Mouse (Mus musculus) CH12.LX (cell line): ENCODE measurements around the gene Lzts2. TPM values are rescaled to one million over a fixed set of nuclear protein-coding genes. Genes with fewer than 3 reads are reported as not detected.

ENCODE experiments used
- DNase-seq: peaks from one replicate; pipeline ENCODE4 v3.0.0-alpha.2; 2013; ENCODE audit errors: extremely low read depth
- H3K27ac ChIP-seq: 2 replicates; pipeline ENCODE4 v1.5.1; 2012; ENCODE audit warnings: low read depth, mild to moderate bottlenecking, control low read depth, moderate library complexity; ENCODE audit not compliant: insufficient read depth
- H3K27me3 ChIP-seq: replicated peaks from 2 replicates; pipeline ENCODE3; 2012; ENCODE audit warnings: inconsistent platforms
- H3K36me3 ChIP-seq, 2 experiments: replicated peaks in 1 of 2; 2 replicates each; pipeline versions ENCODE3 to v1.6.1; 2012; ENCODE audit warnings: inconsistent platforms in 1 of 2, low read length in 1 of 2, mild to moderate bottlenecking in 1 of 2, mixed read lengths in 1 of 2, moderate library complexity in 1 of 2; ENCODE audit not compliant: control insufficient read depth in 1 of 2, insufficient read depth in 1 of 2
- H3K4me1 ChIP-seq, 2 experiments: 2 replicates each; pipeline ENCODE4 v1.6.1; 2012; ENCODE audit warnings: inconsistent platforms in 1 of 2, moderate library complexity in 1 of 2; ENCODE audit not compliant: insufficient read depth in 2 of 2, control insufficient read depth in 1 of 2
- H3K4me2 ChIP-seq: 2 replicates; pipeline ENCODE4 v1.6.1; 2012; ENCODE audit warnings: low read depth, mild to moderate bottlenecking, control low read depth; ENCODE audit not compliant: poor library complexity, insufficient read depth, severe bottlenecking
- H3K4me3 ChIP-seq, 3 experiments: fragments of 150-350 bp in 1 of 3; sonication (generic) in 1 of 3; replicated peaks in 1 of 3; 2 replicates each; pipeline versions ENCODE3 to v1.5.1; 2011 to 2012; ENCODE audit warnings: low read depth in 2 of 3, low read length in 2 of 3, mild to moderate bottlenecking in 2 of 3, moderate library complexity in 2 of 3, control low read depth in 1 of 3, improper control_type of control experiment in 1 of 3, inconsistent platforms in 1 of 3, mixed read lengths in 1 of 3; ENCODE audit not compliant: poor library complexity in 1 of 3
- H3K79me2 ChIP-seq: replicated peaks from 2 replicates; pipeline ENCODE4 v1.6.1; 2012; ENCODE audit warnings: mild to moderate bottlenecking, moderate library complexity; ENCODE audit not compliant: control insufficient read depth, poor library complexity, insufficient read depth, severe bottlenecking; ENCODE audit errors: extremely low read depth
- H3K9ac ChIP-seq: 2 replicates; pipeline ENCODE4 v1.6.1; 2012; ENCODE audit warnings: low read depth, mild to moderate bottlenecking, control low read depth, moderate library complexity; ENCODE audit not compliant: insufficient read depth
- H3K9me3 ChIP-seq: replicated peaks from 2 replicates; pipeline ENCODE3; 2012; ENCODE audit warnings: low read length, inconsistent platforms, mixed read lengths
- BHLHE40 ChIP-seq: IDR thresholded peaks from 2 replicates; pipeline ENCODE4 v1.6.1; 2011; ENCODE audit warnings: mild to moderate bottlenecking, low read depth, low read length, improper control_type of control experiment
- CTCF ChIP-seq, 2 experiments: IDR thresholded peaks in 1 of 2; conservative IDR thresholded peaks in 1 of 2; 2 replicates each; pipeline ENCODE4 v1.5.1; 2011 to 2012; ENCODE audit warnings: low read depth in 2 of 2, low read length in 2 of 2, improper control_type of control experiment in 1 of 2, inconsistent platforms in 1 of 2, mild to moderate bottlenecking in 1 of 2, moderate library complexity in 1 of 2
- E2F4 ChIP-seq: IDR thresholded peaks from 2 replicates; pipeline ENCODE4 v1.6.1; 2011; ENCODE audit warnings: low read depth, low read length, improper control_type of control experiment; ENCODE audit not compliant: insufficient replicate concordance
- ELF1 ChIP-seq: IDR thresholded peaks from 2 replicates; pipeline ENCODE4 v1.6.1; 2014; ENCODE audit warnings: low read depth, mild to moderate bottlenecking, inconsistent platforms, low read length, improper control_type of control experiment
- GABPA ChIP-seq: IDR thresholded peaks from 2 replicates; pipeline ENCODE4 v1.6.1; 2012; ENCODE audit warnings: low read depth, low read length, improper control_type of control experiment, inconsistent platforms; ENCODE audit not compliant: insufficient replicate concordance
- IRF4 ChIP-seq: IDR thresholded peaks from 2 replicates; pipeline ENCODE4 v1.6.1; 2014; ENCODE audit warnings: low read depth, mild to moderate bottlenecking, inconsistent platforms, low read length, improper control_type of control experiment
- JUND ChIP-seq: conservative IDR thresholded peaks from 2 replicates; pipeline ENCODE4 v1.6.1; 2011; ENCODE audit warnings: low read depth, low read length, improper control_type of control experiment
- MAX ChIP-seq: IDR thresholded peaks from 2 replicates; pipeline ENCODE4 v1.6.1; 2011; ENCODE audit warnings: low read length, improper control_type of control experiment
- RCOR1 ChIP-seq: conservative IDR thresholded peaks from 2 replicates; pipeline ENCODE4 v1.6.1; 2012; ENCODE audit warnings: low read depth, mild to moderate bottlenecking, inconsistent platforms, low read length, improper control_type of control experiment
- SIN3A ChIP-seq: IDR thresholded peaks from 2 replicates; pipeline ENCODE4 v1.6.1; 2012; ENCODE audit warnings: low read length, improper control_type of control experiment, inconsistent platforms
- TBP ChIP-seq: conservative IDR thresholded peaks from 2 replicates; pipeline ENCODE4 v1.6.1; 2011; ENCODE audit warnings: low read depth, low read length, improper control_type of control experiment
- UBTF ChIP-seq: IDR thresholded peaks from 2 replicates; pipeline ENCODE4 v1.6.1; 2012; ENCODE audit warnings: low read depth, mild to moderate bottlenecking, inconsistent platforms, low read length, improper control_type of control experiment, moderate library complexity
- USF2 ChIP-seq: conservative IDR thresholded peaks from 2 replicates; pipeline ENCODE4 v1.6.1; 2011; ENCODE audit warnings: low read depth, low read length, improper control_type of control experiment
- ZMIZ1 ChIP-seq: IDR thresholded peaks from 2 replicates; pipeline ENCODE4 v1.6.1; 2012; ENCODE audit warnings: low read depth, mild to moderate bottlenecking, inconsistent platforms, low read length, improper control_type of control experiment
- ZNF384 ChIP-seq: IDR thresholded peaks from 2 replicates; pipeline ENCODE4 v1.6.1; 2012; ENCODE audit warnings: low read depth, low read length, improper control_type of control experiment, inconsistent platforms
- dilution Hi-C: fragments of 300-500 bp; cut with MboI; formaldehyde crosslinking; loops from 2 replicates; pipeline ENCODE4 v1.14.3; 2020; ENCODE audit warnings: low sequenced_read_pairs; ENCODE audit not compliant: extremely low pct_unique_long_range_greater_than_20kb, extremely low pct_ligation_motif_present
- in situ Hi-C: fragments of 300-500 bp; cut with MboI; formaldehyde crosslinking; loops from 3 replicates; pipeline ENCODE4 v1.14.3; 2019; ENCODE audit warnings: low sequenced_read_pairs, low pct_ligation_motif_present, low pct_unique_long_range_greater_than_20kb, mixed read lengths
- polyA plus RNA-seq: library from polyadenylated mRNA; unstranded; fragments of >175 nt; gene quantifications from 2 replicates; pipeline ENCODE4 v1.2.1, GENCODE M21; 2012; ENCODE audit warnings: low read depth; ENCODE audit not compliant: insufficient read length
- total RNA-seq, 2 experiments: library from RNA; depleted of rRNA; stranded (reverse); fragments of 300-350 nt in 1 of 2; fragments of >200 nt in 1 of 2; gene quantifications; 2 replicates each; pipeline ENCODE4 v1.2.3; 2012 to 2014

The Lzts2 gene
- total and polyA plus RNA-seq, 3 experiments = 0.68 to 22.1 (median 2.2) TPM

GRCm38 (mm10) chr19:44987004-44987403, 27.2 kb upstream of the Lzts2 start:
- Histone ChIP-seq H3K9me3 (no peaks in the 10 kb centered on the region), H3K36me3 (peaks cover 0 to 39% of the 10 kb centered on the region in 2 experiments), H3K9ac (no peak overlapping the region), H3K27ac (no peak overlapping the region), H3K79me2 (no peaks in the 10 kb centered on the region), H3K4me2 (no peak overlapping the region), H3K4me1 (peaks cover 0 to 29% of the 10 kb centered on the region in 2 experiments; a peak in 2 of 4 replicates), H3K27me3 (no peaks in the 10 kb centered on the region), H3K4me3 (no peak overlapping the region)
- no peak for DNase-seq
- in situ Hi-C loops (no loop called here), dilution Hi-C loops (no loop called here)
- TF ChIP-seq ZNF384 = no peak
- no peak for TF ChIP-seq TBP
- no peak for TF ChIP-seq RCOR1
- no peak for TF ChIP-seq USF2
- TF ChIP-seq ELF1 = no peak
- TF ChIP-seq ZMIZ1 = no peak
- TF ChIP-seq GABPA = no peak
- no peak for TF ChIP-seq CTCF (conservative IDR thresholded peaks at IDR 0.05 in 1 of 2, IDR thresholded peaks at IDR 0.05 in 1 of 2; ENCODE audit: low read depth in 2 of 2, low read length in 2 of 2)

- dilution Hi-C loops (no loop called here), in situ Hi-C loops (no loop called here)
- Histone ChIP-seq H3K9me3 (no peaks in the 10 kb centered on the region), H3K4me1 (peaks cover 4 to 27% of the 10 kb centered on the region in 2 experiments; a peak in 3 of 4 replicates), H3K4me3 (no peak overlapping the region), H3K36me3 (peaks cover 0 to 45% of the 10 kb centered on the region in 2 experiments), H3K79me2 (no peaks in the 10 kb centered on the region), H3K27me3 (no peaks in the 10 kb centered on the region), H3K4me2 (no peak overlapping the region), H3K9ac (no peak overlapping the region), H3K27ac (no peak overlapping the region)
- TF ChIP-seq TBP (no peak), MAX (no peak), E2F4 (no peak), IRF4 (no peak), SIN3A (no peak), JUND (no peak), BHLHE40 (no peak), RCOR1 (no peak)
- no peak for DNase-seq
Observed at GRCm38 (mm10) chr19:44987851-44988250, 26.4 kb upstream of the Lzts2 start.

DNA sequence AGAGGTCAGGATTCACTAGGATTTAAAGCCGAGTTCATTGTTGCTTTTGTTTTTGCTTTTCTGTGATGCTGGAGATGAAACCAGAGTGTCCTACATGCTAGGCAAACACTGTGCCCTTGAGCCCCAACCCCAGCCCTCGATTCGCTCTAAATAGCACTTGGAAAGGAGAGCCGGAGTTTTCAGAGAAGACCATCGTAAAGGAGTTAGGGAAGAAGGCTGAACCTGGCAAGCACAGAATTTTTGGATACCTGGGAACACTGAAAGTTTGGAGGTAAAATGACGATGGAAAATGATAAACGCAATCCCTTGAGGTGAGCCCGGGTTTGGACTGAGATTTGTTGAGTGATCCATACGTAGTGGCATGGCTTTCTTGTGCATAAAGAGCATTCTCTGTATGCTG, 25.9 kb upstream of the Lzts2 start:
- H3K79me2 ChIP-seq = no peaks in the 10 kb centered on the region
- TF ChIP-seq UBTF (no peak), JUND (no peak)
- TF ChIP-seq, all 38 proteins: peak for 0
- in situ Hi-C loops (no loop called here), dilution Hi-C loops (no loop called here)
- no peaks in the 10 kb centered on the region for H3K27me3 ChIP-seq
- H3K4me1 ChIP-seq = peaks cover 4 to 23% of the 10 kb centered on the region in 2 experiments; a peak in 3 of 4 replicates
- H3K4me2 ChIP-seq = no peak overlapping the region
- H3K4me3 ChIP-seq = no peak overlapping the region
- peaks cover 0 to 46% of the 10 kb centered on the region in 2 experiments for H3K36me3 ChIP-seq
- no peak overlapping the region for H3K27ac ChIP-seq
- no peak overlapping the region for H3K9ac ChIP-seq
- DNase-seq = no peak
- no peaks in the 10 kb centered on the region for H3K9me3 ChIP-seq
